Mouse (Mus musculus) cortical plate, adult 2 months (tissue): Measurements from ENCODE around the gene Grin2b. TPM values are rescaled to one million over a fixed set of nuclear protein-coding genes. Genes with fewer than 3 reads are reported as not detected.
"Not testable (repeated sequence)": the region's sequence is repeated elsewhere in the genome, so short reads cannot be mapped to it uniquely, and the experiment has no call there.

ENCODE experiments used
- H3K27ac ChIP-seq: fragments of 200-500 bp; 2 replicates; pipeline ENCODE4 v1.5.1; 2012; ENCODE audit warnings: low read length, control low read depth, inconsistent platforms; ENCODE audit not compliant: insufficient read depth
- H3K4me1 ChIP-seq: fragments of 200-500 bp; 2 replicates; pipeline ENCODE4 v1.6.1; 2011; ENCODE audit warnings: low read length; ENCODE audit not compliant: control insufficient read depth, insufficient read depth
- H3K4me3 ChIP-seq: fragments of 200-500 bp; 2 replicates; pipeline ENCODE4 v1.5.1; 2011; ENCODE audit warnings: mild to moderate bottlenecking, low read length, control low read depth; ENCODE audit not compliant: insufficient read depth
- CTCF ChIP-seq: fragments of 200-500 bp; IDR thresholded peaks from 2 replicates; pipeline ENCODE4 v1.5.1; 2011; ENCODE audit warnings: mild to moderate bottlenecking, control low read depth, low read length; ENCODE audit not compliant: insufficient read depth; ENCODE audit errors: extremely low read depth
- POLR2A ChIP-seq: fragments of 200-500 bp; IDR thresholded peaks from 2 replicates; pipeline ENCODE4 v1.6.1; 2011; ENCODE audit warnings: mild to moderate bottlenecking, low read length, control low read depth; ENCODE audit not compliant: insufficient read depth; ENCODE audit errors: extremely low read depth
- polyA plus RNA-seq: library from polyadenylated mRNA; depleted of rRNA; stranded (reverse); fragments of >200 nt; gene quantifications from 2 replicates; pipeline ENCODE4 v1.2.3, GENCODE M21; 2012

Grin2b gene
- polyA plus RNA-seq, 1 experiment = 44.7 TPM

DNA sequence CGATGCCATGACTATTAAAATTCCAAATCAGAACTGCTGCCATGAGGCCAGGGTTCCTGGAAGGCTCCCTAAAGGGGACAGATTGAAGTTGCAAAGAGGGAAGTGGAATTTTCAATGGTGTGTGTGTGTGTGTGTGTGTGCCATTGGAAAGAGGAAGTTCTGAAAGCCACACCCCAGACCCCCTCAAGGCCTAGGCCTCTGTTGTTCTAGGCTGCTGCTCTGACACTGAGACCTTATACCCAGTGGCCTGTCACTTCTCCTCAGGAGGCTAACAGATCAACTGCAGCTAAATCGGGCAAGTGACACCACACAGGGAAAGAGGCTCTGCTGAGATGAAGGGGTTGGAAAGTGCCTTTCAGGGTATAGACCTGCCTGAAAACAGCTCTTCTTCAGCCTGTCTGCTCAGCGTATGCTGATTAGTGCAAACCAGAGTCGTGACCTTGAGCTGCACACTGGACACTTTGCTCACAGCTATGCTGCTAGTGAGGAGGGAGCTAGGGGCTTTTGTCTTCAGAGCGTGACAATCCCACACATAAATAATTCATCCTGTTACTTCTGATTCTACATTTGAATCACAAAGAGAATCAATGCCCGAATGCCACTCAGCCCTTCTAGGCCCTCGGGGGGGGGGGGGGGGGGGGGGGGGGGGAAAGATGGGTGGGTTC lies 424.8 kb downstream of the Grin2b start:
- Histone ChIP-seq H3K4me3 (no peak overlapping the region), H3K4me1 (peaks cover 1% of the 10 kb centered on the region; the same call in 1 of the 2 replicates), H3K27ac (no peak overlapping the region)
- TF ChIP-seq POLR2A = no peak
- TF ChIP-seq CTCF = no peak

DNA sequence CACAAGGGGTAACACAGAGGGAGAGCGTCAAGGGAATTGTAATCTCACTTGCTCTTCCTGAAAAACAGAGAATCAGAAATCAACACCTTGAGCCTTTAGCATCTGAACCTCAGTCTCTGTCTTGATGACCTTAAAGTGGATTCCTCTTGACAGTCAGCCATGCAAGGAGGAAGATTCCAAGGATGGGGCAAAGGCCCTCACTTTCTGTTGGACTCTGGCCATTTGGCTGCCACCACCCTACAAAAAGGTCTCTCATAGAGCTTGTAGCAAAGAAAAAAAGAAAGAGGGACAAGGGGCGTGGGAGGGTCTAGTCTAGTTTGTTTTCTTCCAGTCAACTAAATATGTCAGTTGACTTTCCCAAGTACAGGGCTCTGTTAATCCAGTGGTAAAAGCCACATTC lies 427.7 kb downstream of the Grin2b start:
- Histone ChIP-seq H3K4me3 (no peak overlapping the region), H3K4me1 (0 out of 2 replicates have a peak, but pooled peaks cover 2% of the 10 kb centered on the region), H3K27ac (no peak overlapping the region)
- no peak for TF ChIP-seq CTCF
- no peak for TF ChIP-seq POLR2A

DNA sequence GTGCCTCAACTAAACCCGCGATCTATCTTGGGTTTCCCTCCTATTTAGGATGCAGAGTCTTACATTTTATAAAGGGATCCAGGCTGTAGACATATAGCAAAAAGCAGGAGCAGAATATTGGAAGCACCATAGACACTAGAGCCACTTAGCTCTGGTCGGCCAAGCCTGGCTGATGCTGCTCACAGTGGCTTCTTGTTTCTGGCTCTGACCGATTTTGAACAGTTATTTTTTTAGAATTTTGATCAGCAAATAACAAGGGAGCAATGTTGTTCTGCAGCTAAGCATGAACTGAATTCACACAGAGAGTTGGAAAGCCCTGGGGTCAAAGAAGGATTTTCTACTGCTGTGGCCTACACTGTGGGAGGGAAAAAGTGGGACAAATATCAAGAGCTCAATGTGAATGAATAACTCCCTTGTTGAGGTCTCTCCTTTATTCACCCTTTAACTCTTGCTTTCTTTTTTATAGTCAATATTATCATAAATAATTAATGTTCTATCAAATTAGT lies 439.0 kb downstream of the Grin2b start:
- no peak overlapping the region for H3K4me3 ChIP-seq
- H3K4me1 ChIP-seq = peaks cover 3% of the 10 kb centered on the region; the same call in 1 of the 2 replicates
- TF ChIP-seq CTCF (no peak), POLR2A (no peak)
- H3K27ac ChIP-seq = peak overlapping the region; percentile 61; the same call in 1 of the 2 replicates

DNA sequence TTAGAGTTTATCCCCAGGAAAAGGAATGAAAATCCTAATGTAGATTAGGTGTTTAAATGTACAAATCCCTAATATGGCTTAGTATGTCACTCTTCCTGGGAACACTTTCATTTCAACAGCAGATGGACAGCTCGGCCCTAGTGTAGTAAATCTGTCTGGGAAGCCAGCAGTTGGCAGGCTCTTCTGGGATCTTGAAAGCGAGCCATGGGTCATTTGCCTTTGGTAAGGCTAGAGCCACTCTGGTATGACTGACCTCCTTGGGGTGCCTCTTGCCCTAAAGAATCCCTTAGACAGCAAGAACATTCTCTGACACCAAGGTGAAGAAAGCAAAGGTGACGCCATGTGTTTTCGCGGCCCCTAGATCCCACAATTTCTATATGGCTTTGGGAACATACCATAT lies 446.2 kb downstream of the Grin2b start:
- no peak overlapping the region for H3K27ac ChIP-seq
- no peak overlapping the region for H3K4me3 ChIP-seq
- TF ChIP-seq CTCF (no peak), POLR2A (no peak)
- H3K4me1 ChIP-seq = no peaks in the 10 kb centered on the region

DNA sequence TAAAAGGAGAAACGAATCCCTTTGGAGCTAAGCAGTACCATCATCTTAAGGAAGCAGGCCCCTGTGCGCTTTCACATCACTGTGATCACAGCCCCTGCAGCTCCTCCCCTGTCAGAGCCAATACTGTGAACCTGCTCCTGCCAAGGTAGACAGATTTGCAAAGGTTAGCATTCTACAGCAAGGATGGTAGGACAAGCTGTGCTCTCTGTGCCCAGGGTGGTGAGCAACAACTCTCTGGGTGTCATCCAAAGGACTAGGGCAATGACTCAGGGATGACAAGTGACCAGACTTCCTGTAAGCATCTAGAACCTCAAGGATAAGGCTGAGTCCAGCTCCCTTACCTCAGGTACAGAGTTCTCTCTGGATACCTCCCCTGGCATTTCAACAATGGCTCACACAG lies 451.6 kb downstream of the Grin2b start:
- H3K4me3 ChIP-seq = no peak overlapping the region
- TF ChIP-seq POLR2A = no peak
- TF ChIP-seq CTCF = no peak
- H3K4me1 ChIP-seq = no peaks in the 10 kb centered on the region
- H3K27ac ChIP-seq = no peak overlapping the region

- H3K27ac ChIP-seq = no peak overlapping the region
- H3K4me3 ChIP-seq = no peak overlapping the region
- no peaks in the 10 kb centered on the region; the same call in none of the 2 replicates for H3K4me1 ChIP-seq
- TF ChIP-seq CTCF = no peak
- TF ChIP-seq POLR2A = no peak
Observed at GRCm38 (mm10) chr6:135714906-135715305, 458.4 kb downstream of the Grin2b start.

DNA sequence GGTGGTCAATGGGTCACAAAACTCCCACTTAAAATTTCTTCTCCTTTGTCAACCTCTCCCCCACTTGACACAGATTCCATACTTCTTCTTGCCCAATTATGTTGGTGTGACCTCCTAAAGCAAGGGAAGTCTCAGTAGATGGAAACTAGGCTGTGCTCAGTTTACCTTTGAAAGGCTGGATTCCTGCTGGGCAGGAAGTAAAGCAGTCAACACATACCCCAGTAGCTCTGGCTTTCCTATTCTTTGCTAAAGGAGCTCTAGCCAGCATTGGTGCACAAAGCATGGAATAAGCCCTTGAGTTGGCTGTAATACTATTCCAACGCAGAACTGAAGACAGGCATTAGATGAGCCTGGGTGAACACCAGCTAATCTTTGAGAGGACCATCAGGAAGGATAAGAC lies 459.1 kb downstream of the Grin2b start:
- TF ChIP-seq CTCF (no peak), POLR2A (no peak)
- H3K27ac ChIP-seq = no peak overlapping the region
- H3K4me3 ChIP-seq = no peak overlapping the region
- no peaks in the 10 kb centered on the region; the same call in none of the 2 replicates for H3K4me1 ChIP-seq

DNA sequence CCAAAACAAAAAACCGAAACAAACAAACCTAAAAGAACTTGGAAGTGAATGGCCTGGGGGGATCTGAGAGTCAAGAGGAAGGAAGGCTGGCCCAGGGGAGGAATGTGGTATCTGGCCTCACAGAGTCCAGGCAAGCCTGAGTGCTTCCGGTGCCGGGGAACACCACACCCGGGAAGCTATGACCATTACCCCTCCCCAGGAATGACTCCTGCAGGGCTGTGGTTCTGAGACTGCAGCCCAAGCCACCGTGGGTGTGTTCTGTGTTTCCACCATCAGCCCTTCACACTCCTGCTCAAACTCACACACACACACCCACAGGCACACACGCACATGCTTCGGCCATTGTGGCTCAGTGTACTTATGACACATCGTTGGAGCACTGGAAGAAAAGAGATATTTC lies 459.6 kb downstream of the Grin2b start:
- TF ChIP-seq POLR2A (no peak), CTCF (no peak)
- no peaks in the 10 kb centered on the region; the same call in none of the 2 replicates for H3K4me1 ChIP-seq
- H3K27ac ChIP-seq = no peak overlapping the region
- no peak overlapping the region for H3K4me3 ChIP-seq

DNA sequence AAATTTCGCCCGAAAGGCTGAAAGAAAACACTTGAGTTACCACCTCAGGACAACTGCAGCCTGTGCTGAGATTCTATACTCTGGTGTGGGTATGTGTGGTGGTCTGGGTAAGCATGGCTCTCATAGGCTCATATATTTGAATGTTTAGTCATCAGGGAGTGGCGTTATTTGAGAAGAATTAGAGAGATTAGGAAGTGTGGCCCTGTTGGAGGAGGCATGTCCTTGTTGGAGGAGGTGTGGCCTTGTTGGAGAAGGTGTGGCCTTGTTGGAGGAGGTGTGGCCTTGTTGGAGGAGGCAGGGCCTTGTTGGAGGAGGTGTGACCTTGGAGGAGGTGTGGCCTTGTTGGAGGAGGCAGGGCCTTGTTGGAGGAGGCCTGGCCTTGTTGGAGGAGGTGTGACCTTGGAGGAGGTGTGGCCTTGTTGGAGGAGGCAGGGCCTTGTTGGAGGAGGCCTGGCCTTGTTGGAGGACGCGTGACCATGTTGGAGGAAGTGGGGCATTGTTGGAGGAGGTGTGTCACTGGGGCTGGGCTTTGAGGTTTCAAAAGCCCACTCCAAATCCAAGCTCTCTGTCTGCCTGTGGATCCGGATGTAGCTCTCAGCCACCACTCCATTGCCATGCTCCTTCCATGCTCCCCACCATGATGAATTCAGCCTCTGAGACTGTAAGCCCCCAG lies 466.3 kb downstream of the Grin2b start:
- not testable (repeated sequence) for H3K4me1 ChIP-seq, H3K4me3 ChIP-seq, H3K27ac ChIP-seq

DNA sequence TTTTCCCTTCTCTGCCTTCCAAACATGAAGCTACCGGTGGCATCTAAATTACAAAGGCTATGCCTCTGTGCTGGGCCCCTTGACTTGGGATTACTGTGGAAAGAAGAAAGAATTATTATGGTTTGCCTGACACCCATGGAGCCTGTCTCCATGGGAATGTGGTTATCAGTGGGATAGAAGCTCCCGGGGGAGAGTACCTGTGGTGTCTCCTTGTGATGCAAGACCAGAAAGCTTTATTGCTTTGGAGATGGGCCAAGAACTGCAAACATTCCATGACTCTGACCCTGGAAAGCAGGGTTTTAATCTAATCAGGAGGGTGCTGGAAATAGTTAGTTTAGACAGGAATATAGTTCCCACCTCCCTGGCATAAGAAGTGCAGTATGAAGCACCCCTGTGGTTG lies 469.7 kb downstream of the Grin2b start:
- no peak overlapping the region for H3K27ac ChIP-seq
- TF ChIP-seq POLR2A = no peak
- TF ChIP-seq CTCF = no peak
- H3K4me3 ChIP-seq = no peak overlapping the region
- peaks cover 2% of the 10 kb centered on the region; the same call in 1 of the 2 replicates for H3K4me1 ChIP-seq
